Mouse (Mus musculus) MN1 (cell line): ENCODE data around the gene Alkbh4.

Source experiments
- DNase-seq: peaks from one replicate; pipeline ENCODE4 v3.0.0-alpha.2; 2016; ENCODE audit warnings: low spot score

Alkbh4 gene

GRCm38 (mm10) chr5:136182049-136182448, 46.1 kb downstream of the Alkbh4 start:
- no peak for DNase-seq

DNA sequence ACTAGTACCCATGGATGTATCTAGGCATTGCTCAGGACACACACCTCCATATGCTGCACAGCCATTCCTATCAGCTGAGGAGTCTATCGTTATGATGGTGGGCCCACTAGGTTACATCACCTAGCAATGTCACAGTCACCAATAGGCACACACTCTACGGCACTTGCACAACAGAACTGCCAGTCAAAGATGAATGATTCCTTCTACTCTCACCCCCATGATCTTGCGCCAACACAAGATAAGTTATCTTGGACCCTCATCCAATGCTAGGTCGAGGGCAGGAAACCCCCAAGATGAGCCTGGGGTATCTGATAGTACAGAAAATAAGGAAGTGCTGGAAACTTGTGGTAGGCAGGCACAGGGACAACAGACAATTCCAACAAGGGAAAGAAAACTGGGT, 46.9 kb downstream of the Alkbh4 start:
- DNase-seq: no peak

GRCm38 (mm10) chr5:136183766-136184165, 47.8 kb downstream of the Alkbh4 start:
- no peak for DNase-seq

- peak; percentile 84 for DNase-seq
Measured at GRCm38 (mm10) chr5:136186723-136187122, 50.8 kb downstream of the Alkbh4 start.
